Mouse (Mus musculus) heart, embryonic 10.5 days (tissue): Measurements from ENCODE around the gene Pou1f1. TPM values are rescaled to one million over a fixed set of nuclear protein-coding genes. Genes with fewer than 3 reads are reported as not detected.

ENCODE experiments used
- polyA plus RNA-seq: library from polyadenylated mRNA; unstranded; fragments of >200 nt; fragmentation: Nextera tagmentation; extraction: Ambion mirVana; gene quantifications from 2 replicates; pipeline ENCODE4 v1.2.1, GENCODE M21; 2016

Gene Pou1f1
- polyA plus RNA-seq, 1 experiment from 2014 or later: not detected

Other genes starting within 250 kb of the Pou1f1 start
- 40.9 and 43.4 TPM in 2 replicates for gene Chmp2b, start 42.2 kb downstream of the Pou1f1 start, polyA plus RNA-seq